Mouse (Mus musculus) left cerebral cortex, adult 11 months (tissue): ENCODE results near the gene Acap1.
"Not testable (repeated sequence)": the region's sequence is repeated elsewhere in the genome, so short reads cannot be mapped to it uniquely, and the experiment has no call there.

Experiments used
- DNase-seq: peaks from one replicate; pipeline ENCODE4 v3.0.0; 2022; ENCODE audit warnings: low spot score

Gene Acap1

GRCm38 (mm10) chr11:69895291-69895690 lies at the start of gene Acap1:
Gene Acap1, minus strand, starts transcription at chr11:69895539.
- DNase-seq = no peak

- no peak for DNase-seq
Observed at GRCm38 (mm10) chr11:69940962-69941361, 45.6 kb upstream of the Acap1 start.

GRCm38 (mm10) chr11:69939731-69940130 lies 44.4 kb upstream of the Acap1 start:
- DNase-seq = no peak

- DNase-seq = no peak
Observed at GRCm38 (mm10) chr11:69939181-69939580, 43.8 kb upstream of the Acap1 start.

- DNase-seq = no peak
Observed at GRCm38 (mm10) chr11:69938401-69938979, 43.2 kb upstream of the Acap1 start.

GRCm38 (mm10) chr11:69937834-69938233 lies 42.5 kb upstream of the Acap1 start:
- DNase-seq = no peak

GRCm38 (mm10) chr11:69937385-69937784 lies 42.0 kb upstream of the Acap1 start:
- DNase-seq = no peak

- DNase-seq = no peak
Observed at GRCm38 (mm10) chr11:69936714-69937347, 41.5 kb upstream of the Acap1 start.

- no peak for DNase-seq
Observed at GRCm38 (mm10) chr11:69936156-69936555, 40.8 kb upstream of the Acap1 start.

GRCm38 (mm10) chr11:69935137-69935879 lies 40.0 kb upstream of the Acap1 start, which contains the start of gene Ybx2:
Gene Ybx2, plus strand, starts transcription at chr11:69935796.
- peak; percentile 73 for DNase-seq

- no peak for DNase-seq
Observed at GRCm38 (mm10) chr11:69934681-69935080, 39.3 kb upstream of the Acap1 start.

GRCm38 (mm10) chr11:69934169-69934568 lies 38.8 kb upstream of the Acap1 start:
- no peak for DNase-seq

GRCm38 (mm10) chr11:69933066-69933465 lies 37.7 kb upstream of the Acap1 start:
- DNase-seq = no peak

- DNase-seq = no peak
Observed at GRCm38 (mm10) chr11:69932254-69932653, 36.9 kb upstream of the Acap1 start.

- no peak for DNase-seq
Observed at GRCm38 (mm10) chr11:69931769-69932168, 36.4 kb upstream of the Acap1 start.

GRCm38 (mm10) chr11:69930967-69931537 lies 35.7 kb upstream of the Acap1 start:
- no peak for DNase-seq

GRCm38 (mm10) chr11:69930176-69930575 lies 34.8 kb upstream of the Acap1 start:
- DNase-seq = not testable (repeated sequence)

- no peak for DNase-seq
Observed at GRCm38 (mm10) chr11:69929712-69930111, 34.4 kb upstream of the Acap1 start.

- DNase-seq = no peak
Observed at GRCm38 (mm10) chr11:69927501-69927900, 32.2 kb upstream of the Acap1 start.

- no peak for DNase-seq
Observed at GRCm38 (mm10) chr11:69922796-69923195, 27.5 kb upstream of the Acap1 start.

- no peak for DNase-seq
Observed at GRCm38 (mm10) chr11:69922012-69922756, 26.8 kb upstream of the Acap1 start.
